Mouse (Mus musculus): ENCODE results near the gene E130308A19Rik. TPM values are rescaled to one million over a fixed set of nuclear protein-coding genes. Genes with fewer than 3 reads are reported as not detected.

The E130308A19Rik gene
- polyA plus RNA-seq, 1 experiment from 2014 or later: 39.7 TPM

DNA sequence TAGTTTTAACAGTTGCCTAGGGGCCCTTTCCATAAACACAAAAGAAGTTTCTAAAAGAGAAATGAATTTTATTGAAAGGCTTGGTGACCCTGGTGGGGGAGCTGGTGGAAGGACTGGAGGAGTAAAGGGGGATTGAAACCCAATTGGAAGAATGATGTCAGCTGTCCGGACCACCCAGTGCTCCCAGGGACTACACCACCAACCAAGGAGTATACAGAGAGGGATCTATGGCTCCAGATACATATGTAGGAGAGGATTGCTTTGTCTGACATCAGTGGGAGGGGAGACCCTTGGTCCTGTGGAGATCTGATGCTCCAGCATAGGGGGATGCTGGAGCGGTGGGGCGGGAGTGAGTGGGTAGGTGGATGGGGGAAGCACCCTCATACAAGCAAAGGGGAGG lies 20.5 kb upstream of the E130308A19Rik start:
- H3K4me2 ChIP-seq: no peak overlapping the region
- H3K4me1 ChIP-seq: no peaks in the 10 kb centered on the region
- H3K4me3 ChIP-seq: no peak overlapping the region
- H3K27ac ChIP-seq: no peak overlapping the region
- H3K27me3 ChIP-seq: no peaks in the 10 kb centered on the region
- 94% methylated on average over 3 of the region's 3 CpGs for WGBS
- no peak overlapping the region for H3K9ac ChIP-seq
- peaks cover 1% of the 10 kb centered on the region; the same call in 1 of the 2 replicates for H3K36me3 ChIP-seq (ENCODE audit: poor library complexity, severe bottlenecking)
- H3K9me3 ChIP-seq (replicated peaks): no peaks in the 10 kb centered on the region
- ATAC-seq: no peak

- no peaks in the 10 kb centered on the region for H3K27me3 ChIP-seq
- 80% methylated on average over 3 of the region's 3 CpGs for WGBS
- H3K9me3 ChIP-seq (replicated peaks): no peaks in the 10 kb centered on the region
- peaks cover 11% of the 10 kb centered on the region for H3K36me3 ChIP-seq (ENCODE audit: poor library complexity, severe bottlenecking)
- no peaks in the 10 kb centered on the region for H3K4me1 ChIP-seq
- H3K4me2 ChIP-seq: no peak overlapping the region
- no peak for ATAC-seq
- no peak overlapping the region for H3K9ac ChIP-seq
- H3K27ac ChIP-seq: no peak overlapping the region
- no peak overlapping the region for H3K4me3 ChIP-seq
Measured at GRCm38 (mm10) chr4:59610411-59610810, 15.6 kb upstream of the E130308A19Rik start.

- Histone ChIP-seq H3K27ac (no peak overlapping the region), H3K36me3 (ENCODE audit: poor library complexity, severe bottlenecking) (peaks cover 11% of the 10 kb centered on the region), H3K4me1 (no peaks in the 10 kb centered on the region), H3K9me3 (replicated peaks) (no peaks in the 10 kb centered on the region), H3K4me3 (no peak overlapping the region), H3K4me2 (no peak overlapping the region), H3K27me3 (no peaks in the 10 kb centered on the region), H3K9ac (no peak overlapping the region)
- 34% methylated on average over 1 of the region's 1 CpGs for WGBS
- no peak for ATAC-seq
Measured at GRCm38 (mm10) chr4:59614986-59615385, 11.0 kb upstream of the E130308A19Rik start.

DNA sequence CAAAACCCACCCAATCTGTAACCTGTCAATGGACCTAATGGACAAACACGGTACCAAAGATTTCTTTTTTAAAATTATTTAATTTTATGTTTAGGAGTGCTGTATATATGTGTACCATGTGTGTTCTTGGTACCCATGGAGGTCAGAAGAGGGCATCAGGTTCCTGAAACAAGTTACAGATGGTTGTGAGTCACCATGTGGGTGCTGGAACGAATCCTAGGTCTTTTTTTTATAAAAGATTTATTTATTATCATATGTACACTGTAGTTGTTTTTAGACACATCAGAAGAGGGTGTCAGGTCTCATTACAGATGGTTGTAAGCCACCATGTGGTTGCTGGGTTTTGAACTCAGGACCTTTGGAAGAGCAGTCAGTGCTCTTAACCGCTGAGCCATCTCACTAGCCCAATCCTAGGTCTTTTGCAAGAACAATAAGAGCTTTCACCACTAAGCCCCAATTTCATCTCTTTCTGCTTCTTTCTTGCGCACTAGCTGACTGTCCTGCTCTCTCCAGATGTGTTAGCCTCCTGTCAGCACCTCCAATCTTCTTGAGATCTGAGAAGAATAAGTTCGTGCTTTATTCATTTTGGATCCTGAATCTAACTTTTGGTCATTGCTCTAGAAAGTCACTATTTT lies 6.3 kb upstream of the E130308A19Rik start:
- WGBS: 90% methylated on average over 5 of the region's 5 CpGs
- no peak overlapping the region for H3K4me3 ChIP-seq
- no peaks in the 10 kb centered on the region for H3K4me1 ChIP-seq
- no peak overlapping the region for H3K4me2 ChIP-seq
- ATAC-seq: no peak
- H3K9ac ChIP-seq: no peak overlapping the region
- no peak overlapping the region for H3K27ac ChIP-seq
- no peaks in the 10 kb centered on the region for H3K36me3 ChIP-seq (ENCODE audit: poor library complexity, severe bottlenecking)
- no peaks in the 10 kb centered on the region for H3K27me3 ChIP-seq
- no peaks in the 10 kb centered on the region for H3K9me3 ChIP-seq (replicated peaks)

DNA sequence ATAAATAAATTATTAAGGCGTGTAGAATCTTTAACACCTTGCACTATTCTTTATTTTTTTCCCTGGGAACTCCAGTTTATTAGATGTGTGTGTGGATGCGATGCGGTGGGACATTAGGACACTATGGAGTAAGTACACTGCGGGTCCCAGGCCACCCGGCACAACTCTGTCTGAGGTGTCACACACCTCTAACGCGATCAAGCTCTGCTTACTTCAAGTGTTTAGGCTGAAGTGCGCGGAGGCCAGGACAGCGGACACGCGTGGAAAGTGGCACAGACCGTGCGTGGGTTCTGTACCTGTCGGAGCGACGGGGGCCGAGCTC lies 374 bp upstream of the E130308A19Rik start:
- 1% methylated on average over 18 of the region's 18 CpGs for WGBS
- ATAC-seq: no peak
- Histone ChIP-seq H3K9ac (peak overlapping the region; percentile 89), H3K4me3 (peak overlapping the region; percentile 93), H3K27me3 (no peaks in the 10 kb centered on the region), H3K36me3 (ENCODE audit: poor library complexity, severe bottlenecking) (no peaks in the 10 kb centered on the region), H3K27ac (peak overlapping the region; percentile 48; the same call in 1 of the 2 replicates), H3K9me3 (replicated peaks) (no peaks in the 10 kb centered on the region), H3K4me1 (peaks cover 37% of the 10 kb centered on the region), H3K4me2 (peak overlapping the region; percentile 77)

DNA sequence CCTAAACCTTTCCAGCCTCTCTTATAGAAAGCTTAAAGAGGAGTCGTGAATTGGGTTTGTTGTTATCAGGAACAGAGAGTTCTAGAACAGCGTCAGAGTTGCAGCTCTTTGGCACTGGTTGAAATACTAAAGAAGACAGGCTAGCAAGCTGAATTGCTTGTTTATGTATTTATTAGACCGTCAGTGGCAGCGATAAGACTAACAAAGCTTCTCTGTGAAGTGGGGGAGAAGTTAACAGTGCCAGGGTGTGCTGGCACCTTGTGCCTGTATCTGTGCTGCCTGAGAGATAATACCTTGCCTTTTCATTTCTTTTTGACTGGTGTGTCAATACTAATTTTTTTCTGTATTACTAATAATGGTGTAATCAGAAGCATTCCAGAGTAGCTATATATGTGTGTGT lies 2.2 kb downstream of the E130308A19Rik start:
- Histone ChIP-seq H3K9ac (no peak overlapping the region), H3K4me1 (peaks cover 41% of the 10 kb centered on the region), H3K36me3 (ENCODE audit: poor library complexity, severe bottlenecking) (no peaks in the 10 kb centered on the region), H3K4me3 (no peak overlapping the region), H3K9me3 (replicated peaks) (no peaks in the 10 kb centered on the region), H3K4me2 (peak overlapping the region; percentile 37), H3K27me3 (no peaks in the 10 kb centered on the region), H3K27ac (no peak overlapping the region)
- WGBS: 45% methylated on average over 4 of the region's 4 CpGs
- ATAC-seq: no peak

- Histone ChIP-seq H3K36me3 (ENCODE audit: poor library complexity, severe bottlenecking) (no peaks in the 10 kb centered on the region), H3K4me2 (peak overlapping the region; percentile 36), H3K9ac (no peak overlapping the region), H3K27me3 (no peaks in the 10 kb centered on the region), H3K27ac (0 out of 2 replicates have a peak overlapping the region, but pooled peaks have one; percentile 6), H3K9me3 (replicated peaks) (no peaks in the 10 kb centered on the region), H3K4me3 (no peak overlapping the region), H3K4me1 (peaks cover 44% of the 10 kb centered on the region)
- WGBS: 10% methylated on average over 7 of the region's 7 CpGs
- ATAC-seq: no peak; the same call in 1 of the 2 replicates
Measured at GRCm38 (mm10) chr4:59629076-59629874, 3.3 kb downstream of the E130308A19Rik start.

GRCm38 (mm10) chr4:59630122-59630521 lies 4.1 kb downstream of the E130308A19Rik start:
- H3K27ac ChIP-seq: no peak overlapping the region
- WGBS: 60% methylated on average over 9 of the region's 9 CpGs
- no peaks in the 10 kb centered on the region for H3K9me3 ChIP-seq (replicated peaks)
- H3K36me3 ChIP-seq (ENCODE audit: poor library complexity, severe bottlenecking): no peaks in the 10 kb centered on the region
- no peak overlapping the region for H3K4me3 ChIP-seq
- H3K4me1 ChIP-seq: peaks cover 41% of the 10 kb centered on the region
- no peak overlapping the region for H3K4me2 ChIP-seq
- no peaks in the 10 kb centered on the region for H3K27me3 ChIP-seq
- no peak for ATAC-seq
- H3K9ac ChIP-seq: no peak overlapping the region

DNA sequence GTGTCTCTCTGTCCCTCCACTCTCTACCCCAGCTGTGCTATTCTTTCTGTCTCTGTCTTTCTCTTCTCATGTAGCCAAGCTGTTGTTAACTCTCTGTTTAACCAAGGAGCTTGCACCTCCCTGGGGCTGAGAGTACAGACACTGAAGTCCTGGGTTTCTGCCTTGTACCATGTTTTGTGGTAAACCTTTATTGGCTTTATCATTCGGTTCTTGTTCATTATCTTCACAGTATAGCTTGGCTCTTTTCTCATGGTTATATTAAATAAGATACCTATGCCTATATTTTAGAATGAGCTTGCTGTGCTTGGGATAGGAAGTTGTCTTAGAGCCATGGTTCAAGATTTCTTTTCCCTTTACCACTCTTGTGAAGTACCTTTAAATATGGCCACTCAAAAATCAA lies 8.5 kb downstream of the E130308A19Rik start:
- Histone ChIP-seq H3K4me2 (no peak overlapping the region), H3K27me3 (no peaks in the 10 kb centered on the region), H3K4me1 (peaks cover 15% of the 10 kb centered on the region), H3K9ac (no peak overlapping the region), H3K27ac (no peak overlapping the region), H3K36me3 (ENCODE audit: poor library complexity, severe bottlenecking) (no peaks in the 10 kb centered on the region), H3K4me3 (no peak overlapping the region), H3K9me3 (replicated peaks) (no peaks in the 10 kb centered on the region)
- no peak for ATAC-seq
- 75% methylated on average over 1 of the region's 1 CpGs for WGBS

- Histone ChIP-seq H3K4me1 (peaks cover 15% of the 10 kb centered on the region), H3K27ac (no peak overlapping the region), H3K27me3 (no peaks in the 10 kb centered on the region), H3K9me3 (replicated peaks) (no peaks in the 10 kb centered on the region), H3K9ac (no peak overlapping the region), H3K36me3 (ENCODE audit: poor library complexity, severe bottlenecking) (no peaks in the 10 kb centered on the region), H3K4me3 (no peak overlapping the region), H3K4me2 (no peak overlapping the region)
- ATAC-seq: no peak
Measured at GRCm38 (mm10) chr4:59639163-59639562, 13.2 kb downstream of the E130308A19Rik start.

GRCm38 (mm10) chr4:59640720-59641119 lies 14.7 kb downstream of the E130308A19Rik start:
- Histone ChIP-seq H3K27ac (no peak overlapping the region), H3K36me3 (ENCODE audit: poor library complexity, severe bottlenecking) (no peaks in the 10 kb centered on the region)
- WGBS: 93% methylated on average over 2 of the region's 2 CpGs

GRCm38 (mm10) chr4:59642039-59642438 lies 16.0 kb downstream of the E130308A19Rik start:
- no peaks in the 10 kb centered on the region for H3K9me3 ChIP-seq (replicated peaks)
- no peak for ATAC-seq
- H3K27me3 ChIP-seq: no peaks in the 10 kb centered on the region
- H3K9ac ChIP-seq: no peak overlapping the region
- H3K27ac ChIP-seq: no peak overlapping the region
- no peak overlapping the region for H3K4me3 ChIP-seq
- no peaks in the 10 kb centered on the region for H3K36me3 ChIP-seq (ENCODE audit: poor library complexity, severe bottlenecking)
- peaks cover 22% of the 10 kb centered on the region for H3K4me1 ChIP-seq
- WGBS: 90% methylated on average over 3 of the region's 3 CpGs
- no peak overlapping the region for H3K4me2 ChIP-seq

More at GRCm38 (mm10) chr4:59640720-59641119, 14.7 kb downstream of the E130308A19Rik start:
- Histone ChIP-seq H3K9me3 (replicated peaks) (no peaks in the 10 kb centered on the region), H3K4me3 (no peak overlapping the region), H3K4me2 (no peak overlapping the region), H3K4me1 (peaks cover 22% of the 10 kb centered on the region), H3K27me3 (no peaks in the 10 kb centered on the region), H3K9ac (no peak overlapping the region)
- ATAC-seq: no peak

Measured in forebrain, embryonic 13.5 days (tissue).